Mouse (Mus musculus) stomach, embryonic 16.5 days (tissue): ENCODE data around the gene Rps6kb1. TPM values are rescaled to one million over a fixed set of nuclear protein-coding genes. Genes with fewer than 3 reads are reported as not detected.

Experiments
- ATAC-seq: fragments of 200-750 bp; cut with Nextera tagmentation; 2 replicates; pipeline ENCODE4 v1.8.0; 2017; ENCODE audit warnings: moderate number of reproducible peaks, moderate TSS enrichment; ENCODE audit not compliant: insufficient read depth, low FRiP score
- H3K27ac ChIP-seq: fragments of 300-500 bp; sonication (generic); 2 replicates; pipeline ENCODE4 v1.5.1; 2014; ENCODE audit warnings: low read length
- H3K27me3 ChIP-seq: fragments of 300-500 bp; sonication (generic); 2 replicates; pipeline ENCODE4 v1.6.1; 2014; ENCODE audit warnings: low read length, control low read depth, mixed read lengths; ENCODE audit not compliant: control insufficient read depth, insufficient read depth
- H3K36me3 ChIP-seq: fragments of 300-500 bp; sonication (generic); 2 replicates; pipeline ENCODE4 v1.6.1; 2014; ENCODE audit warnings: low read length; ENCODE audit not compliant: control insufficient read depth, insufficient read depth
- H3K4me1 ChIP-seq: fragments of 300-500 bp; sonication (generic); 2 replicates; pipeline ENCODE4 v1.6.1; 2014; ENCODE audit warnings: low read length, control low read depth, mixed read lengths; ENCODE audit not compliant: control insufficient read depth, insufficient read depth
- H3K4me2 ChIP-seq: fragments of 300-500 bp; sonication (generic); 2 replicates; pipeline ENCODE4 v1.6.1; 2014; ENCODE audit warnings: low read depth, low read length, mixed read lengths
- H3K4me3 ChIP-seq: fragments of 300-500 bp; sonication (generic); replicated peaks from 2 replicates; pipeline ENCODE4 v1.5.1; 2014; ENCODE audit warnings: mild to moderate bottlenecking, low read length
- H3K9ac ChIP-seq: fragments of 300-500 bp; sonication (generic); 2 replicates; pipeline ENCODE4 v1.6.1; 2014; ENCODE audit warnings: low read length
- H3K9me3 ChIP-seq: fragments of 300-500 bp; sonication (generic); replicated peaks from 2 replicates; pipeline ENCODE4 v1.6.1; 2016; ENCODE audit warnings: low read length, control low read depth; ENCODE audit not compliant: control insufficient read depth
- WGBS: fragments of 180-500 bp; shearing (Covaris S2); extraction: QIAGEN DNeasy Blood & Tissue Kit; methylation state at CpG from one replicate; pipeline ENCODE4 v1.1.7; 2014; 5-methylcytosine and 5-hydroxymethylcytosine counted together
- polyA plus RNA-seq: library from polyadenylated mRNA; unstranded; fragments of >200 nt; fragmentation: Nextera tagmentation; extraction: Ambion mirVana; gene quantifications from 2 replicates; pipeline ENCODE4 v1.2.1, GENCODE M21; 2015

The Rps6kb1 gene
- polyA plus RNA-seq, 1 experiment from 2014 or later: 60.0 TPM

DNA sequence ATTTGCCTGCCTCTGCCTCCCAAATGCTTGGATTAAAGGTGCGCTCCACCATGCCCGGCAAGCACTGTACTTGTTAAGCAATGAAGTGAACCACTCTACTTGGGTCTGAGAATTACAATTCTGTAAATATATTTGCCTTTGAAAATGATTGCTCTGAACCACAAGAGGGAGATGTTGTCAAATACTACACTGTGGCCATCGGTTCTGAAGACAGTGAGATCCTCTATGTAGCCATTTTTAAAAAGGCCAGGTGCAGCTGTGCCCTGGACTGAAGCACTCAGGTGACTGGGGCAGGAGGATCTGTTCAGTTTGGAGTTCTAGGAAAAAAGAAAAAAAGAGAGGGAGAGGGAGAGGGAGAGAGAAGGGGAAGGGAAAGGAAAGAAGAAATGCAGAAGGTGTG is 23.8 kb upstream of the Rps6kb1 start:
- Histone ChIP-seq H3K9me3 (no peaks in the 10 kb centered on the region), H3K36me3 (no peaks in the 10 kb centered on the region), H3K4me3 (no peak overlapping the region), H3K27ac (no peak overlapping the region), H3K9ac (no peak overlapping the region), H3K4me1 (peaks cover 15% of the 10 kb centered on the region), H3K4me2 (no peak overlapping the region), H3K27me3 (no peaks in the 10 kb centered on the region)
- ATAC-seq: no peak
- 56% methylated on average over 3 of the region's 3 CpGs for WGBS

GRCm38 (mm10) chr11:86558258-86558657 is 13.7 kb upstream of the Rps6kb1 start:
- no peaks in the 10 kb centered on the region for H3K9me3 ChIP-seq
- H3K4me2 ChIP-seq: no peak overlapping the region
- no peaks in the 10 kb centered on the region for H3K27me3 ChIP-seq
- no peaks in the 10 kb centered on the region for H3K36me3 ChIP-seq
- H3K9ac ChIP-seq: no peak overlapping the region
- H3K4me1 ChIP-seq: no peaks in the 10 kb centered on the region
- no peak overlapping the region for H3K4me3 ChIP-seq
- 93% methylated on average over 4 of the region's 4 CpGs for WGBS
- ATAC-seq: no peak
- no peak overlapping the region for H3K27ac ChIP-seq

DNA sequence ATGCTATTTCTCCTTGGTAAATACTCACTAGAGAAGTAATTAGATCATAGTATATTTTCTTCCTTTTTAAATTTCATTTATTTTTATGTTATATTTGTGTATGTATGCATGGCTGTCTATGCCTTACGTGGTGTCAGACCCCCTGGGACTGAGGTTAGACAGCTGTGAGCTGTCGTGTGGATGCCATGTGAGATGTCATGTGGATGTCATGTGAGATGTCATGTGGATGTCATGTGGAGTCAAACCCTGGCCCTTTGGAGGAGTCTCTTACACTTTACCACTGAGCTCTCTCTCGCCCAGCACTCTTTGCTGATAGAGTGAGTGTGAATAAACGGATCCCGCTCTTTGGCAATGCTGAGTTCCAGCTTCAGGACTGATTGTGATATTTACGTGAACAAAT is 8.9 kb upstream of the Rps6kb1 start:
- no peak overlapping the region for H3K4me2 ChIP-seq
- H3K4me1 ChIP-seq: no peaks in the 10 kb centered on the region
- no peaks in the 10 kb centered on the region for H3K9me3 ChIP-seq
- H3K27me3 ChIP-seq: no peaks in the 10 kb centered on the region
- WGBS: 90% methylated on average over 6 of the region's 6 CpGs
- no peak overlapping the region for H3K4me3 ChIP-seq
- H3K27ac ChIP-seq: no peak overlapping the region
- no peak overlapping the region for H3K9ac ChIP-seq
- ATAC-seq: no peak
- H3K36me3 ChIP-seq: peaks cover 8% of the 10 kb centered on the region

DNA sequence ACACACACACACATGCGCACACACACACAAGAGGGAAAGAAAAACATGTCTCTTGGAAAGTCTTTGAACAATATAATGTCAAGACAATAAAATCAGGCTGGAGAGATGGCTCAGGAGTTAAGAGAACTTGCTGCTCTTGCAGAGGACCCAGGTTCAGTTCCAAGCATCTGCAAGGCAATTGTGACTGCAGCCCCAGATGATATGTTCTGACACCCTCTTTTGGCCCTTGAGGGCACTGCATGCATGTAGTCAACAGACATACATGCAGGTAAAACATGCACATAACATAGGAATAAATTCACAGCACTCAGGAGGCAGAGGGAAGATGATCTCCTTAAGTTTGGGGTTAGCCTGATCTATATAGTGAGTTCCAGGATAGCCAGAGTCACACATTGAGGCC is 2.8 kb upstream of the Rps6kb1 start:
- Histone ChIP-seq H3K9me3 (no peaks in the 10 kb centered on the region), H3K9ac (no peak overlapping the region), H3K36me3 (peaks cover 8% of the 10 kb centered on the region), H3K27me3 (no peaks in the 10 kb centered on the region), H3K4me3 (no peak overlapping the region), H3K4me2 (no peak overlapping the region), H3K4me1 (peaks cover 3% of the 10 kb centered on the region), H3K27ac (no peak overlapping the region)
- 100% methylated on average over 1 of the region's 1 CpGs for WGBS
- no peak for ATAC-seq

- H3K4me1 ChIP-seq: peaks cover 3% of the 10 kb centered on the region
- no peak for ATAC-seq
- no peaks in the 10 kb centered on the region for H3K27me3 ChIP-seq
- peak overlapping the region; percentile 93 for H3K4me3 ChIP-seq
- 74% methylated on average over 8 of the region's 8 CpGs for WGBS
- H3K36me3 ChIP-seq: peaks cover 8% of the 10 kb centered on the region
- peak overlapping the region; percentile 71 for H3K9ac ChIP-seq
- peak overlapping the region; percentile 91 for H3K27ac ChIP-seq
- peak overlapping the region; percentile 58 for H3K4me2 ChIP-seq
- H3K9me3 ChIP-seq: no peaks in the 10 kb centered on the region
Observed at GRCm38 (mm10) chr11:86545556-86545955, 951 bp upstream of the Rps6kb1 start.

DNA sequence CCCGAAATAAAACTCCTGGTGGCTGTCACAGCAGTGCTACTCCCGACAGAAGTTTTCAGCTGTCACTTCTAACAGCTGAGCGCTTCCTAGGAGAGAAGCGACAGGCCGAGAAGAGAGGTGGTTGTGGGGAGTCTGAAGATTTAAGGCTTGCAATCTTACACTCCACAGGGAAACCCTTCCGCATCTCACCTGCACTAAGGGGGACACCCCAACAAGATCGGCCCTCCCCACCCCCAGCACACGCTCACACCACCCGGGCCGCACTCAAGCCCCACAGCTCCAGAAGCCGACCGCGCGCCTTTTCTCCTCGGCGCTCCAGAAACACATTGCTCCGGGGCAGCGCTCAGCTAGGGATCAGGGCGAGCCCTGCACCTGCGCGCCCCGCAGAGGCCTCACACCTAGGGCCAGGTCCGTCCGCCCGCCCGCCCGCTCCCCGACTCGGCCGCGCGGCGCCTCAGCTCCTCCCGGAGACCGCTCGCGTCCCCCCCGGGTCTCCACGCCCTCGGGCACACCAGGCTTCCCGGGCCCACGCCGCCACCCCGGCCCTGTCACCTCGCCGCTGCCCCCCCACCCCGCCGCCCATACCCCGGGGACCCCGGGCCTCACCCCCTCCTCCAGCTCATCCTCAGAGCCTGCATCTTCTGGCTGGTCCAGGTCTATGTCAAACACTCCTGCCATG is 506 bp downstream of the Rps6kb1 start:
- peak overlapping the region; percentile 91 for H3K27ac ChIP-seq
- peak overlapping the region; percentile 76 for H3K4me2 ChIP-seq
- peaks cover 3% of the 10 kb centered on the region for H3K4me1 ChIP-seq
- peak overlapping the region; percentile 93 for H3K4me3 ChIP-seq
- H3K9ac ChIP-seq: peak overlapping the region; percentile 97
- no peaks in the 10 kb centered on the region for H3K36me3 ChIP-seq
- no peaks in the 10 kb centered on the region for H3K27me3 ChIP-seq
- no peaks in the 10 kb centered on the region for H3K9me3 ChIP-seq
- ATAC-seq: peak; percentile 68
- under 1% methylated on average over 49 of the region's 50 CpGs for WGBS

DNA sequence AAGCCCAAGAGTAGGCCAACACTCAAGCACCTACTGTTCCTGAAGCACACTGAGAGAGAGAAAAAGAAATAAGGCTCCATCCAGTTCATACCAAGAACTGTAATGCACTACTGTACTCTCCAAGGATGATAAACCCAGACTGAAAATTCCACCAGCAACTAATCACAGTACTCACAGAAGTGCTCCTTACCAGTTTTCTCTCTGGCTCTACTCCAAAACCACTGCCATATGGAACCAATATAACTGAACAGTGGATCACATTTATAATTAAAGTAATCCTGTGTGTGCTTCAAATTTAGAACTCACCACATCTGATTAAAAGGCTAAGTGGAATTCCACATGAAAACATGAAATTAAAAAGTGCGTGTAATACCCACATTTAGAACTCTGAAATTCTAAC is 1.8 kb downstream of the Rps6kb1 start:
- no peak for ATAC-seq
- Histone ChIP-seq H3K27me3 (no peaks in the 10 kb centered on the region), H3K4me1 (peaks cover 3% of the 10 kb centered on the region), H3K9me3 (no peaks in the 10 kb centered on the region), H3K4me3 (no peak overlapping the region), H3K36me3 (no peaks in the 10 kb centered on the region), H3K4me2 (peak overlapping the region; percentile 76; the same call in 1 of the 2 replicates), H3K27ac (no peak overlapping the region), H3K9ac (no peak overlapping the region)
- 87% methylated on average over 1 of the region's 1 CpGs for WGBS

- Histone ChIP-seq H3K27ac (no peak overlapping the region), H3K9ac (no peak overlapping the region), H3K36me3 (no peaks in the 10 kb centered on the region), H3K27me3 (no peaks in the 10 kb centered on the region), H3K9me3 (no peaks in the 10 kb centered on the region), H3K4me3 (no peak overlapping the region), H3K4me2 (no peak overlapping the region), H3K4me1 (peaks cover 3% of the 10 kb centered on the region)
- 84% methylated on average over 2 of the region's 2 CpGs for WGBS
- ATAC-seq: no peak
Observed at GRCm38 (mm10) chr11:86540476-86540845, 4.1 kb downstream of the Rps6kb1 start.

GRCm38 (mm10) chr11:86539716-86540475 is 4.7 kb downstream of the Rps6kb1 start:
- no peak overlapping the region for H3K4me3 ChIP-seq
- no peak overlapping the region for H3K27ac ChIP-seq
- no peaks in the 10 kb centered on the region for H3K36me3 ChIP-seq
- H3K27me3 ChIP-seq: no peaks in the 10 kb centered on the region
- ATAC-seq: no peak
- 85% methylated on average over 6 of the region's 6 CpGs for WGBS
- H3K9ac ChIP-seq: no peak overlapping the region
- H3K4me1 ChIP-seq: peaks cover 3% of the 10 kb centered on the region
- no peaks in the 10 kb centered on the region for H3K9me3 ChIP-seq
- H3K4me2 ChIP-seq: no peak overlapping the region
